Mouse (Mus musculus): Measurements from ENCODE around the gene Tma7. TPM values are rescaled to one million over a fixed set of nuclear protein-coding genes. Genes with fewer than 3 reads are reported as not detected.

Gene Tma7
- 418 and 530 TPM in 2 replicates for total RNA-seq (2014; fragmentation: Nextera tagmentation)
- 113 and 115 TPM in 2 replicates for total RNA-seq (2017)

- ATAC-seq (replicated peaks; ENCODE audit: low FRiP score, low TSS enrichment, poor library complexity, severe bottlenecking): peak; percentile 98
Observed at GRCm38 (mm10) chr9:109082124-109082800, at the start of gene Tma7, which contains the start of gene Ccdc51. TSS of gene Tma7 (minus strand) at chr9:109082587. TSS of gene Ccdc51 (plus strand) at chr9:109082493.

DNA sequence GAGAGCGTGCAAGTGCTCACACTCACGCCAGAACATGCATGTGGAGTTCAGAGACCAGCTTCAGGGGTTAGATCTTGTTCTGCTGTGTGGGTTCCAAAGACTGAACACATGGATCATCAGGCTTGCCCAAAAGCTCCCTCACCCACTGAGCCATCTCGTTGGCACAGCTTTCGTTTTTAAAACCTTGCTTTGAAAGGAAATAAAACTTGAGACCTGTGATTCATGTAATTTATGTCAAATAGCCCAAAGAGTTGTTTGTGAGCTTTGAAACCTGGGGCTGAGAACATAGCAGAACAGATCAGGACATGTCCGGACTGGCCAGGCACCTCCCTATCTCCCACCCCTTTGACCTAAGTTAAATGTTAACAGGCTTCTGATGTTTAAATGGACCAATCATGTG, 47.7 kb upstream of the Tma7 start:
- no peak for ATAC-seq (replicated peaks; ENCODE audit: low FRiP score, low TSS enrichment, poor library complexity, severe bottlenecking)

GRCm38 (mm10) chr9:109128211-109128610, 45.8 kb upstream of the Tma7 start:
- no peak for ATAC-seq (replicated peaks; ENCODE audit: low FRiP score, low TSS enrichment, poor library complexity, severe bottlenecking)

DNA sequence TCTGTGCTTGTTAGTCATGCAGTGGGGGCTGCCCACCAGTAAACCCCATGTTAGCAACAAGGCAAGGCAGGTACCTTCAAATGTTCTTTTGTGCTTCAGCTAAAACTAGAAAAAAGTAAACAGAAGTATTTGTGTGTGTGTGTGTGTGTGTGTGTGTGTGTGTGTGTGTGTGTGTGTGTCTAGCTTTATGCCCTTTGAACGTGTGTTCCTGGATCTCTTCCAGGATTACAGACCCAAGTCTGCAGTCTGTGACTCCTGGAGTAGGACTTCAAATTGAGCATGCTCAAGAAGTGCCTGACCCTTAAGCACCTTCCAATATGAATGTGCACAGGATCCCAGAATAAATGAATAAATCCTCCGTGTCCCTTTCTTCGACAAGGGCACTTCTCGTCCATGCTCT, 44.7 kb upstream of the Tma7 start:
- ATAC-seq (replicated peaks; ENCODE audit: low FRiP score, low TSS enrichment, poor library complexity, severe bottlenecking): no peak

DNA sequence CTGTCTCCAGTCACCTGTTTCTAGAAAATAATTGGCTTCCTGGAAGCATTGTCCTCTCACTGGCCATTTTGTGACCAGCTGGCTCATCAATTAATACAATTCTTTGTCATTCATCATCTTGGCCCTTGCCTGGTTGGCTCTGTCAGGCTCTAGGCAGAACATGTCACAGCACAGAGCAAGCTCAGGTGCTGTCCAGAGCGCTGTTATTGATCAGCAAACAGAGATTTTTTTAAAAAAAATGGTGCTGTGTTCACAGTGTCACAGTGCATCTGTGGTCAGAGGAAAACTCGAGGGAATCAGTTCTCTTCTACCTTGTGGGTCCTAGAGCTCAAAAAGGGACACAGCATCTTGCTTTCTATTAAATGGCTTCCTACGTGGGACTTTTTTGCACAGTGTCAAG, 43.1 kb upstream of the Tma7 start:
- no peak for ATAC-seq (replicated peaks; ENCODE audit: low FRiP score, low TSS enrichment, poor library complexity, severe bottlenecking)

- ATAC-seq (replicated peaks; ENCODE audit: low FRiP score, low TSS enrichment, poor library complexity, severe bottlenecking): no peak
Observed at GRCm38 (mm10) chr9:109125043-109125442, 42.7 kb upstream of the Tma7 start.

- no peak for ATAC-seq (replicated peaks; ENCODE audit: low FRiP score, low TSS enrichment, poor library complexity, severe bottlenecking)
Observed at GRCm38 (mm10) chr9:109124164-109124563, 41.8 kb upstream of the Tma7 start.

GRCm38 (mm10) chr9:109123266-109123665, 40.9 kb upstream of the Tma7 start:
- ATAC-seq (replicated peaks; ENCODE audit: low FRiP score, low TSS enrichment, poor library complexity, severe bottlenecking): no peak

DNA sequence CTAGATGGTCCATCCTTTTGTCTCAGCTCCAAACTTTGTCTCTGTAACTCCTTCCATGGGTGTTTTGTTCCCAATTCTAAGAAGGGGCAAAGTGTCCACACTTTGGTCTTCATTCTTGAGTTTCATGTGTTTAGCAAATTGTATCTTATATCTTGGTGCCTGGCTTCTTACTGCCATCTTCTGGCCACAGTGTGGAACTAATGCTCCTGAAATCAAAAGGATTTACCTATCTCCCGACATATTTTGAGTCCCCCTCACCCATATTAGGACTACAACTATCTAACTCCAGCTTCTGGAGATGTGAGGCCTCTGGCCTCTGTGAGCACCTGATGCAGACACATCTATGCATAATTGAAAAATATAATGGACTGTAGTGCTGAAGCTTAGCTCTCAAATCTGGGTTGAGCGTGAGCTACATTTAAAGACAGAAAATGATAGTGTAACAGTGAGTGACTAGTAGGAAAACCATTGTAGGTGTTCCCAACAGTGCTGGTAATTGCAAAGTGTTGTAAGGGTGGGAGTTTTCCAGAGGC, 40.2 kb upstream of the Tma7 start:
- no peak for ATAC-seq (replicated peaks; ENCODE audit: low FRiP score, low TSS enrichment, poor library complexity, severe bottlenecking)

- ATAC-seq (replicated peaks; ENCODE audit: low FRiP score, low TSS enrichment, poor library complexity, severe bottlenecking): no peak
Observed at GRCm38 (mm10) chr9:109120956-109121355, 38.6 kb upstream of the Tma7 start.

DNA sequence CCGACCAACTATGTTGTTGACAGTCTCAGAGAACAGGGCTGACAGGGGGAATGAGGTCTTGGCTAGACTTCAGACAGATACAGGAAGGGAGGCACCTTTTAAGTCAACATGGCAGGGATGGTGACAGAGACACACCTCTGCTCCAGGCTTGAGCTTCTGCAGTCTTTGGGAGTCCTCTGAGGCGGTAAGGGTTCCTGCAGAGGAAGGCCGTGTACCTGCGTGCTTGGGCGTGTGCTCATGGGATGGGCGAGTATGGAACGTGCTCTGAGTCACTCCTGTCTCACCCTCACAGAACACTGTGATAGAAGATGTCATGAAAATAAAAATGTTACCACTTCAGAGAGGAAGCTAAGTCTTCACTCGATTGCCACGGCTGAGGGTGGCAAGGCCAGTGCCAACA, 37.2 kb upstream of the Tma7 start:
- ATAC-seq (replicated peaks; ENCODE audit: low FRiP score, low TSS enrichment, poor library complexity, severe bottlenecking): no peak

DNA sequence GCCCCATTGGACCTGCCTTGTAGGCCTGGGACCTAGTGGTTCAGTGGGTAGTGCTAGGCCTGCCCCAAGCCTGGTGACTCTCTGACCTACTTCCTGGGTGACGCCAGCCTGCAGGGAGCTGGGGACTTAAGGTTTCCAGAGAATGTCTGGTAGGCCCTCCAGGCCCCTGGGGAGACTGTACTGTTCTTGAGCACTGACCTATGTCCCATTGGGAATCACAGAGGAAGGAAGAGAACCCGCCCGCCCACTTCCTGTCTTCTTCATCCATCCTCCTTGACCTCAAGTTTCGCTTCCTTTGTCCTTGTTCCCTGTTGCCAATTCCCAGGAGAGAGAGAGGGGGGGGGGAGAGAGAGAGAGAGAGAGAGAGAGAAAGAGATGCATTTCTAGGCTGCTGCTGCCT, 35.7 kb upstream of the Tma7 start:
- no peak for ATAC-seq (replicated peaks; ENCODE audit: low FRiP score, low TSS enrichment, poor library complexity, severe bottlenecking)

DNA sequence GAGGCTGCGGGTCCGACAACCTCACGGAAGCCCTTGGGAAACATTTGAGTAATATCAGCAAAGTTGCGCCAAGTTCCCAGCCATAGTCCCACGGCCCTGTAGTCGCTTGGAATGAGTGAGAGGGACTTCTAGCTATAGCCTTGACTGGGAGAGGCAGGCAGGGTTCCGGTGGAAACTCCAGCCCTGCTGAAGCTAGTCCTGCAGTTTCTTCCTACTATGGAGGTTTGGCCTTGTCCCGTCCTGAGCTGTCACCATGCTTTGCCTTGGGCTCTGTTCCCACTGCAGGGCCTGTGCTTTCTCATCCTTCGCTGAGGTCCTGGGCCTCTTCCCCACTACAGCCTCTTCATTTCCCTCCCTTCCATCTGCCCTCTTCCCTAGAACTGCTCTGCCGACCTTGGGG, 33.8 kb upstream of the Tma7 start:
- ATAC-seq (replicated peaks; ENCODE audit: low FRiP score, low TSS enrichment, poor library complexity, severe bottlenecking): no peak

DNA sequence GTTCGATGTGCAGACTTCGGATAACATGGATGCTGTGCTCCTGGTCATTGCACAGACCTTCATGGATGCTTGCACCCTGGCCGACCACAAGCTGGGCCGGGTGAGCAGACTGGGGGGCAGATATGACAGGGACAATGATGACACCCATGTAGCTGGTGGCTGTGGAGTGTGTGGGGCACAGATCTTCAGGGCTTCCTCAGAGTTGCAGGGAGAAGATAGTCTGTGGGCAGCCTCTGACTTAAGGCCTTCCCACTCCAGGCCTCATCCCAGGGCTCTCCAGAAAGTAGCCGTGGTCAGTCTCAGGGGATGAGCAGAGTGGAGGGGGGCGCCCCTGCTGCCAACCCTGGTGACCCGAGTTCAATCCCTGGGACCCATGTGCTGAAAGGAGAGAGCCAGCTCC, 32.5 kb upstream of the Tma7 start:
- no peak for ATAC-seq (replicated peaks; ENCODE audit: low FRiP score, low TSS enrichment, poor library complexity, severe bottlenecking)

- no peak for ATAC-seq (replicated peaks; ENCODE audit: low FRiP score, low TSS enrichment, poor library complexity, severe bottlenecking)
Observed at GRCm38 (mm10) chr9:109114276-109114675, 31.9 kb upstream of the Tma7 start.

DNA sequence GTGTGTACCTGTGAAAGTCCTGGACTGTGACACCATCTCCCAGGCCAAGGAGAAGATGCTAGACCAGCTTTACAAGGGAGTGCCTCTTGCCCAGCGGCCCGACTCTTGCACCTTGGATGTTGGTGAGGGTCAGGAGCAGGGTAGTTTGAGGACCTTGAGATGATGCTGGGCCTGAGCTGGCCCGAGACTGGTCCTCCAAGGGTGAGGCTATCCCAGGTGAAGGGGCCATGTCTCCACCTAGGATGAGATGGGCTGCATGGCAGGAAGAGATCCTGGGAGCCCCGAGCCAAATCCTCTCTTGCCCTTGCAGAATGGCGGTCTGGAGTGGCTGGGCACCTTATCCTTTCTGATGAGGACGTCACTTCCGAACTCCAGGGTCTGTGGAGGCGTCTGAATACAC, 30.9 kb upstream of the Tma7 start:
- no peak for ATAC-seq (replicated peaks; ENCODE audit: low FRiP score, low TSS enrichment, poor library complexity, severe bottlenecking)

DNA sequence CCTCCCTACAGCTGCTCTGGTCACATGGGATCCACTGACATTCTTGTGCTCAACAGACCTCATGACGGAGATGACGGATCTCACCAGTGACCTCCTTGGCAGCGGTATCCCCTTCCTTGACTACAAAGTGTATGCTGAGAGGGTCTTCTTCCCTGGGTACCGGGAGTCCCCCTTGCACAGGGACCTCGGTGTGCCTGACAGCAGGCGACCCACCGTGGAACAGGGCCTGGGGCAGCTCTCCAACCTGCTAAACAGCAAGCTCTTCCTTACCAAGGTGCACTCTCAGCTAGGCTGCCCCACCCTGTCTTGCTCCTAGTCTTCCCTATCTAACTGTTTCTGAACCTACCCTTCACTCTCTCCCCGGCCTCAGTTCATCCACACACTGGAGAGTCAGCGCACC, 29.2 kb upstream of the Tma7 start:
- ATAC-seq (replicated peaks; ENCODE audit: low FRiP score, low TSS enrichment, poor library complexity, severe bottlenecking): no peak

DNA sequence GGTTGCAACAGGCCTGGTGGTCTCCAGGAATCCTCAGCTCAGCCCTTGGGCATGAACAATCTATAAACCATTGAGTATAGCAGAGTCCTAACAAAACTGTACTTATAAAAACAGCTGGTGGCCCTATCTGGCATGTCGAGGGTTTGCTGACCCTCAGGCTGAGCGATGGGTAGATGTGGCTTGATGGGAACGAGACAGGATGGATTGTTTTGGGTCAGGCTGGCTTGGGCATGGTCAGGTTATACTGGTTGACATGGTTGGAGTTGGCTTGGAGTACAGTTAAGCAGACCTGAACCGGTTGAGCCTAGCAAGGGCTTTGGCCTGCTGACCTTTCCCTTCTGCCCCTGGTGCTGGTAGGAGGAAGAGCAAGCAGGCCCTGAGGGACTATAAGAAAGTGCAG, 28.7 kb upstream of the Tma7 start:
- no peak for ATAC-seq (replicated peaks; ENCODE audit: low FRiP score, low TSS enrichment, poor library complexity, severe bottlenecking)

GRCm38 (mm10) chr9:109110240-109110639, 27.9 kb upstream of the Tma7 start:
- ATAC-seq (replicated peaks; ENCODE audit: low FRiP score, low TSS enrichment, poor library complexity, severe bottlenecking): no peak

GRCm38 (mm10) chr9:109107341-109107740, 25.0 kb upstream of the Tma7 start:
- no peak for ATAC-seq (replicated peaks; ENCODE audit: low FRiP score, low TSS enrichment, poor library complexity, severe bottlenecking)

GRCm38 (mm10) chr9:109105648-109106047, 23.3 kb upstream of the Tma7 start:
- no peak for ATAC-seq (replicated peaks; ENCODE audit: low FRiP score, low TSS enrichment, poor library complexity, severe bottlenecking)

DNA sequence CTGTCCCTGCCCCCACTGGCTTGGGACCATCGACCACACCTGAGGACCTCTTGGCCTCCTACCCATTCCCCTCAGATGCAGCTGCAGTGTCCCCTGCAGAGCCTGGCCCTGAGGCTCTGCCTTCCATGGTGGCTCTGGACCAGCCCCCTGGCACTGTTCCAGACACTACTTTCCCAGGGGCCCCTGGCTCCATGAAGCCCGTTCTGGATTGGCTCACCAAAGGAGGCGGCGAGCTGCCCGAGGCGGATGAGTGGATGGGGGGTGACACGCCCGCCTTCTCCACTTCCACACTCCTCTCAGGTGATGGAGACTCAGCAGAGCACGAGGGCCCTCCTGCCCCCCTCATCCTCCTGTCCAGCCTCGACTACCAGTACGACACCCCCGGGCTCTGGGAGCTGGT, 22.6 kb upstream of the Tma7 start:
- ATAC-seq (replicated peaks; ENCODE audit: low FRiP score, low TSS enrichment, poor library complexity, severe bottlenecking): no peak

Measured in megakaryocyte-erythroid progenitor cell, adult 5-6 weeks (primary cell).